Mouse (Mus musculus) heart, embryonic 16.5 days (tissue): ENCODE results near the gene Gab2. TPM values are rescaled to one million over a fixed set of nuclear protein-coding genes. Genes with fewer than 3 reads are reported as not detected.
"Not testable (repeated sequence)": the region's sequence is repeated elsewhere in the genome, so short reads cannot be mapped to it uniquely, and the experiment has no call there.

Source experiments
- ATAC-seq: fragments of 200-750 bp; cut with Nextera tagmentation; replicated peaks from 2 replicates; pipeline ENCODE4 v1.8.0; 2017; ENCODE audit warnings: moderate number of reproducible peaks; ENCODE audit not compliant: insufficient read depth, low FRiP score; ENCODE audit errors: extremely low read depth
- H3K27ac ChIP-seq: fragments of 300-500 bp; sonication (generic); 2 replicates; pipeline ENCODE4 v1.5.1; 2014; ENCODE audit warnings: mild to moderate bottlenecking, low read length, control low read depth, moderate library complexity
- H3K27me3 ChIP-seq: fragments of 300-500 bp; sonication (generic); 2 replicates; pipeline ENCODE4 v1.6.1; 2014; ENCODE audit warnings: low read length, mixed read lengths; ENCODE audit not compliant: control insufficient read depth, insufficient read depth
- H3K36me3 ChIP-seq: fragments of 300-500 bp; sonication (generic); 2 replicates; pipeline ENCODE4 v1.6.1; 2014; ENCODE audit not compliant: control insufficient read depth, insufficient read depth
- H3K4me1 ChIP-seq: fragments of 300-500 bp; sonication (generic); 2 replicates; pipeline ENCODE4 v1.6.1; 2014; ENCODE audit warnings: low read length, mixed read lengths; ENCODE audit not compliant: control insufficient read depth, insufficient read depth
- H3K4me2 ChIP-seq: fragments of 300-500 bp; sonication (generic); 2 replicates; pipeline ENCODE4 v1.6.1; 2014; ENCODE audit warnings: low read depth, mild to moderate bottlenecking, control low read depth, low read length
- H3K4me3 ChIP-seq: fragments of 300-500 bp; sonication (generic); 2 replicates; pipeline ENCODE4 v1.5.1; 2014; ENCODE audit warnings: mild to moderate bottlenecking, control low read depth, low read length
- H3K9ac ChIP-seq: fragments of 300-500 bp; sonication (generic); 2 replicates; pipeline ENCODE4 v1.6.1; 2014; ENCODE audit warnings: low read length, control low read depth
- H3K9me3 ChIP-seq: fragments of 300-500 bp; sonication (generic); replicated peaks from 2 replicates; pipeline ENCODE4 v1.6.1; 2016; ENCODE audit warnings: low read length; ENCODE audit not compliant: control insufficient read depth
- WGBS: fragments of 180-500 bp; shearing (Covaris S2); extraction: QIAGEN DNeasy Blood & Tissue Kit; methylation state at CpG from one replicate; pipeline ENCODE4 v1.1.7; 2014; 5-methylcytosine and 5-hydroxymethylcytosine counted together
- polyA plus RNA-seq: library from polyadenylated mRNA; unstranded; fragments of >200 nt; fragmentation: Nextera tagmentation; extraction: Ambion mirVana; gene quantifications from 2 replicates; pipeline ENCODE4 v1.2.1, GENCODE M21; 2015

Gab2 gene
- polyA plus RNA-seq, 1 experiment from 2014 or later, result 6.6 TPM

- Histone ChIP-seq H3K4me1 (peaks cover 23% of the 10 kb centered on the region), H3K27ac (no peak overlapping the region; the same call in 1 of the 2 replicates), H3K27me3 (no peaks in the 10 kb centered on the region), H3K9ac (no peak overlapping the region), H3K4me3 (no peak overlapping the region), H3K36me3 (no peaks in the 10 kb centered on the region), H3K9me3 (no peaks in the 10 kb centered on the region), H3K4me2 (no peak overlapping the region)
- no peak for ATAC-seq
Observed at GRCm38 (mm10) chr7:97210064-97210685, 128.8 kb downstream of the Gab2 start.

- no peaks in the 10 kb centered on the region for H3K27me3 ChIP-seq
- H3K27ac ChIP-seq, result no peak overlapping the region
- no peak for ATAC-seq
- no peak overlapping the region for H3K4me3 ChIP-seq
- WGBS, result 73% methylated on average over 4 of the region's 4 CpGs
- no peak overlapping the region for H3K9ac ChIP-seq
- no peaks in the 10 kb centered on the region for H3K9me3 ChIP-seq
- peaks cover 23% of the 10 kb centered on the region for H3K4me1 ChIP-seq
- no peak overlapping the region for H3K4me2 ChIP-seq
- H3K36me3 ChIP-seq, result no peaks in the 10 kb centered on the region
Observed at GRCm38 (mm10) chr7:97211117-97211516, 129.7 kb downstream of the Gab2 start.

GRCm38 (mm10) chr7:97223836-97224235 is 142.4 kb downstream of the Gab2 start:
- no peak overlapping the region for H3K4me2 ChIP-seq
- 76% methylated on average over 2 of the region's 2 CpGs for WGBS
- H3K4me1 ChIP-seq, result no peaks in the 10 kb centered on the region
- no peaks in the 10 kb centered on the region for H3K27me3 ChIP-seq
- ATAC-seq, result no peak
- no peak overlapping the region for H3K4me3 ChIP-seq
- no peaks in the 10 kb centered on the region; the same call in 1 of the 2 replicates for H3K36me3 ChIP-seq
- no peak overlapping the region for H3K9ac ChIP-seq
- H3K27ac ChIP-seq, result no peak overlapping the region
- H3K9me3 ChIP-seq, result no peaks in the 10 kb centered on the region

GRCm38 (mm10) chr7:97245261-97245949 is 164.0 kb downstream of the Gab2 start:
- H3K4me2 ChIP-seq, result no peak overlapping the region
- H3K27me3 ChIP-seq, result no peaks in the 10 kb centered on the region
- H3K4me1 ChIP-seq, result peaks cover 5% of the 10 kb centered on the region
- H3K36me3 ChIP-seq, result no peaks in the 10 kb centered on the region
- no peak overlapping the region for H3K27ac ChIP-seq
- H3K9me3 ChIP-seq, result no peaks in the 10 kb centered on the region
- H3K9ac ChIP-seq, result no peak overlapping the region
- 79% methylated on average over 2 of the region's 2 CpGs for WGBS
- ATAC-seq, result no peak
- H3K4me3 ChIP-seq, result no peak overlapping the region

GRCm38 (mm10) chr7:97245950-97246578 is 164.7 kb downstream of the Gab2 start:
- not testable (repeated sequence) for H3K36me3 ChIP-seq, H3K27me3 ChIP-seq, ATAC-seq, H3K4me2 ChIP-seq, H3K4me3 ChIP-seq, H3K4me1 ChIP-seq, H3K9ac ChIP-seq, H3K27ac ChIP-seq, H3K9me3 ChIP-seq
- WGBS, result 79% methylated on average over 2 of the region's 2 CpGs

- ATAC-seq, result no peak
- H3K27ac ChIP-seq, result peak overlapping the region; percentile 64
Observed at GRCm38 (mm10) chr7:97247661-97248060, 166.3 kb downstream of the Gab2 start.

GRCm38 (mm10) chr7:97248136-97248535 is 166.8 kb downstream of the Gab2 start:
- no peak overlapping the region for H3K9ac ChIP-seq
- H3K4me1 ChIP-seq, result peaks cover 5% of the 10 kb centered on the region
- H3K27ac ChIP-seq, result peak overlapping the region; percentile 56
- no peaks in the 10 kb centered on the region for H3K9me3 ChIP-seq
- H3K27me3 ChIP-seq, result no peaks in the 10 kb centered on the region
- ATAC-seq, result peak; percentile 58; the same call in 1 of the 2 replicates
- WGBS, result 54% methylated on average over 5 of the region's 5 CpGs
- H3K4me2 ChIP-seq, result no peak overlapping the region
- no peaks in the 10 kb centered on the region for H3K36me3 ChIP-seq
- no peak overlapping the region for H3K4me3 ChIP-seq

More at GRCm38 (mm10) chr7:97247661-97248060, 166.3 kb downstream of the Gab2 start:
- no peaks in the 10 kb centered on the region for H3K9me3 ChIP-seq
- no peak overlapping the region for H3K4me2 ChIP-seq
- H3K4me3 ChIP-seq, result no peak overlapping the region
- peaks cover 5% of the 10 kb centered on the region for H3K4me1 ChIP-seq
- no peaks in the 10 kb centered on the region for H3K36me3 ChIP-seq
- no peaks in the 10 kb centered on the region for H3K27me3 ChIP-seq
- 53% methylated on average over 1 of the region's 1 CpGs for WGBS
- no peak overlapping the region for H3K9ac ChIP-seq

- no peak overlapping the region for H3K4me3 ChIP-seq
- 55% methylated on average over 2 of the region's 2 CpGs for WGBS
- H3K9me3 ChIP-seq, result no peaks in the 10 kb centered on the region
- no peak overlapping the region for H3K27ac ChIP-seq
- peaks cover 5% of the 10 kb centered on the region for H3K4me1 ChIP-seq
- no peak overlapping the region for H3K4me2 ChIP-seq
- H3K27me3 ChIP-seq, result no peaks in the 10 kb centered on the region
- H3K9ac ChIP-seq, result no peak overlapping the region
- no peaks in the 10 kb centered on the region for H3K36me3 ChIP-seq
- ATAC-seq, result no peak
Observed at GRCm38 (mm10) chr7:97251638-97252037, 170.3 kb downstream of the Gab2 start.

- no peak overlapping the region for H3K9ac ChIP-seq
- H3K36me3 ChIP-seq, result no peaks in the 10 kb centered on the region
- H3K4me1 ChIP-seq, result no peaks in the 10 kb centered on the region
- H3K27ac ChIP-seq, result no peak overlapping the region; the same call in 1 of the 2 replicates
- no peaks in the 10 kb centered on the region for H3K27me3 ChIP-seq
- H3K9me3 ChIP-seq, result no peaks in the 10 kb centered on the region
- ATAC-seq, result peak; percentile 85
- H3K4me2 ChIP-seq, result no peak overlapping the region
- WGBS, result 44% methylated on average over 1 of the region's 1 CpGs
- no peak overlapping the region for H3K4me3 ChIP-seq
Observed at GRCm38 (mm10) chr7:97262541-97262940, 181.2 kb downstream of the Gab2 start.
